Mouse (Mus musculus): ENCODE measurements at regions not wholly inside any gene's neighbourhood (a gene's known extent, or its start where the extent isn't known, plus 50 kb on each side); places are given as distances from the start of the nearest gene placed in this dataset.

DNA sequence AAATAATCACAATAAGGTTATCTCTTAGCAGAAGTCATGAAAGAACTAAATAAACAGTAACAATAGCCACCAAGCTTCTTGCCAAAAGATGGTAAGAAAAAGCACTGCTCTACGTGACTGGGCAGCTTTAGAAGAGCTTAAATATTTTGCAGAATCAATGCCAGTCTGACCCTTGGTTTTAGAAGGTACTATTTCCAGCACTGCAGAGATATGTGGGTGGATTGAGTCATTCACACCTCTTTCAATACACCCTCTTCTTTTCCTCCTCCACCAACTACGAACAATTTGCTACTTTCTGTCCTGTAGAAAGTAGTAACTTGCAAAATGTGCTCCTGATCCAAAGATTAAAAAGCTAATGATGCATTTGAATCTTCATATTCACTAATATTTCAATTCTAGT lies 324.9 kb upstream of the Stxbp6 start:
- no peak for TF ChIP-seq TCF12 (IDR thresholded peaks at IDR 0.05; ENCODE audit: insufficient read depth, poor library complexity, severe bottlenecking)
- TF ChIP-seq POLR2AphosphoS2 (IDR thresholded peaks at IDR 0.05; ENCODE audit: insufficient read length, low read depth) = no peak

Data from myocyte (in vitro differentiated cells).